In genomic region chr9:68884451-68885035, GRCm38 (mm10) we compare ENCODE assay signal across 9 mouse cellular contexts.
DNase-seq lines count a peak whose midpoint lies in the region; ATAC-seq lines count a peak whose summit lies in the region.
"Had no signal": no experiment of that assay in that cellular context is flagged by ENCODE, and none has a peak within 500 bp of the region (broad histone marks: within the 10 kb centered on the region; RNA-seq: fewer than 3 reads in every experiment).

No protein-coding gene starts in this region.

- H3K9ac ChIP-seq in embryonic facial prominence, embryonic 12.5 days, result no peak overlapping the region
- H3K9ac ChIP-seq: liver, embryonic 15.5 days had no signal

- no peaks in the 10 kb centered on the region for H3K27me3 ChIP-seq in embryonic facial prominence, embryonic 12.5 days
- no peaks in the 10 kb centered on the region for H3K27me3 ChIP-seq in embryonic facial prominence, embryonic 10.5 days (replicated peaks; ENCODE audit: low read depth, poor library complexity, severe bottlenecking)
- H3K27me3 ChIP-seq: liver, embryonic 15.5 days had no signal

- H3K4me3 ChIP-seq in embryonic facial prominence, embryonic 12.5 days, result no peak overlapping the region
- no peak overlapping the region for H3K4me3 ChIP-seq in embryonic facial prominence, embryonic 10.5 days
- H3K4me3 ChIP-seq: liver, embryonic 15.5 days had no signal

- H3K4me1 ChIP-seq in embryonic facial prominence, embryonic 12.5 days, result peaks cover 10% of the 10 kb centered on the region; the same call in 1 of the 2 replicates
- peaks cover 31% of the 10 kb centered on the region for H3K4me1 ChIP-seq in embryonic facial prominence, embryonic 10.5 days

- DNase-seq in embryonic facial prominence, embryonic 10.5 days (ENCODE audit: low spot score), result no peak
- peak; percentile 68 for DNase-seq in heart, adult 8-10 months (ENCODE audit: low spot score)
- DNase-seq in kidney, postnatal 4 days, result peak; percentile 45 to 58
- DNase-seq in right cerebral cortex, postnatal 10 days (ENCODE audit: low spot score in 2 of 2), result peak; percentile 36 to 46
- DNase-seq in cerebellum, postnatal 25 days, result no peak
- no peak for DNase-seq in layer of hippocampus, postnatal 36 days

- 61% methylated on average over 9 of the region's 9 CpGs for WGBS in embryonic facial prominence, embryonic 12.5 days
- 72% methylated on average over 9 of the region's 9 CpGs for WGBS in embryonic facial prominence, embryonic 10.5 days

- peak overlapping the region; percentile 51 for H3K27ac ChIP-seq in embryonic facial prominence, embryonic 12.5 days
- no peak overlapping the region; the same call in 1 of the 2 replicates for H3K27ac ChIP-seq in embryonic facial prominence, embryonic 10.5 days (replicated peaks)
- H3K27ac ChIP-seq: liver, embryonic 15.5 days had no signal

- H3K4me2 ChIP-seq in embryonic facial prominence, embryonic 12.5 days (replicated peaks), result no peak overlapping the region
- H3K4me2 ChIP-seq: liver, embryonic 15.5 days had no signal

- H3K36me3 ChIP-seq in embryonic facial prominence, embryonic 12.5 days, result no peaks in the 10 kb centered on the region
- H3K36me3 ChIP-seq in embryonic facial prominence, embryonic 10.5 days (replicated peaks), result no peaks in the 10 kb centered on the region
- H3K36me3 ChIP-seq: liver, embryonic 15.5 days had no signal

- ATAC-seq in embryonic facial prominence, embryonic 12.5 days (ENCODE audit: insufficient number of reproducible peaks, insufficient read depth, low FRiP score, low TSS enrichment), result no peak
- ATAC-seq in megakaryocyte-erythroid progenitor cell, adult 5-6 weeks (replicated peaks; ENCODE audit: low FRiP score, low TSS enrichment, poor library complexity, severe bottlenecking), result no peak

- no peaks in the 10 kb centered on the region for H3K9me3 ChIP-seq in embryonic facial prominence, embryonic 12.5 days
- no peaks in the 10 kb centered on the region for H3K9me3 ChIP-seq in embryonic facial prominence, embryonic 10.5 days
- H3K9me3 ChIP-seq: liver, embryonic 15.5 days had no signal

Comparison
In these comparisons a context has a peak if more than half of its experiments do, and no peak if none do; other contexts are left out.
1. DNase-seq: peak in heart, adult 8-10 months (single experiment), kidney, postnatal 4 days (2 of 2) and right cerebral cortex, postnatal 10 days (2 of 2); none in embryonic facial prominence, embryonic 10.5 days (single experiment), cerebellum, postnatal 25 days (0 of 2) and layer of hippocampus, postnatal 36 days (0 of 2).